Mouse (Mus musculus) lung, embryonic 14.5 days (tissue): ENCODE measurements around the gene Ciita. TPM values are rescaled to one million over a fixed set of nuclear protein-coding genes. Genes with fewer than 3 reads are reported as not detected.

Experiments used
- ATAC-seq: fragments of 200-750 bp; cut with Nextera tagmentation; 2 replicates; pipeline ENCODE4 v1.8.0; 2017; ENCODE audit warnings: mild to moderate bottlenecking, moderate TSS enrichment, moderate library complexity; ENCODE audit not compliant: insufficient read depth
- DNase-seq: peaks from one replicate; pipeline ENCODE4 v3.0.0-alpha.2; 2015
- H3K27ac ChIP-seq: fragments of 300-500 bp; sonication (generic); 2 replicates; pipeline ENCODE4 v1.5.1; 2014; ENCODE audit warnings: low read depth, mild to moderate bottlenecking, moderate library complexity
- H3K27me3 ChIP-seq: fragments of 300-500 bp; sonication (generic); 2 replicates; pipeline ENCODE4 v1.6.1; 2014; ENCODE audit warnings: low read length, control low read depth; ENCODE audit not compliant: insufficient read depth
- H3K36me3 ChIP-seq: fragments of 300-500 bp; sonication (generic); 2 replicates; pipeline ENCODE4 v1.6.1; 2014; ENCODE audit warnings: control low read depth; ENCODE audit not compliant: insufficient read depth
- H3K4me1 ChIP-seq: fragments of 300-500 bp; sonication (generic); 2 replicates; pipeline ENCODE4 v1.6.1; 2014; ENCODE audit warnings: antibody characterized with exemption, control low read depth; ENCODE audit not compliant: insufficient read depth
- H3K4me2 ChIP-seq: fragments of 300-500 bp; sonication (generic); 2 replicates; pipeline ENCODE4 v1.6.1; 2014; ENCODE audit warnings: mild to moderate bottlenecking
- H3K4me3 ChIP-seq: fragments of 300-500 bp; sonication (generic); 2 replicates; pipeline ENCODE4 v1.5.1; 2014; ENCODE audit warnings: low read depth, low read length
- H3K9ac ChIP-seq: fragments of 300-500 bp; sonication (generic); 2 replicates; pipeline ENCODE4 v1.6.1; 2014
- H3K9me3 ChIP-seq: fragments of 300-500 bp; sonication (generic); 2 replicates; pipeline ENCODE4 v1.6.1; 2016; ENCODE audit warnings: low read depth, low read length, control low read depth
- CTCF ChIP-seq: IDR thresholded peaks from 2 replicates; pipeline ENCODE4 v1.5.1; 2016; ENCODE audit warnings: antibody characterized with exemption, low read depth
- WGBS: fragments of 180-500 bp; shearing (Covaris S2); extraction: QIAGEN DNeasy Blood & Tissue Kit; methylation state at CpG from one replicate; pipeline ENCODE4 v1.1.7; 2014; 5-methylcytosine and 5-hydroxymethylcytosine counted together
- polyA plus RNA-seq: library from polyadenylated mRNA; unstranded; fragments of >200 nt; fragmentation: Nextera tagmentation; extraction: Ambion mirVana; gene quantifications from 2 replicates; pipeline ENCODE4 v1.2.1, GENCODE M21; 2014

Gene Ciita
- polyA plus RNA-seq, 1 experiment from 2014 or later, result 0.25 TPM

- 90% methylated on average over 3 of the region's 3 CpGs for WGBS
- TF ChIP-seq CTCF, result no peak
- Histone ChIP-seq H3K4me3 (no peak overlapping the region), H3K9ac (no peak overlapping the region), H3K9me3 (no peaks in the 10 kb centered on the region), H3K4me1 (no peaks in the 10 kb centered on the region), H3K4me2 (no peak overlapping the region), H3K27me3 (no peaks in the 10 kb centered on the region), H3K36me3 (no peaks in the 10 kb centered on the region), H3K27ac (no peak overlapping the region)
- ATAC-seq, result no peak
- no peak for DNase-seq
Measured at GRCm38 (mm10) chr16:10471950-10472349, 7.9 kb upstream of the Ciita start.

GRCm38 (mm10) chr16:10474956-10475355, 4.9 kb upstream of the Ciita start:
- H3K9me3 ChIP-seq, result no peaks in the 10 kb centered on the region
- no peak overlapping the region for H3K9ac ChIP-seq
- TF ChIP-seq CTCF, result no peak
- H3K4me3 ChIP-seq, result no peak overlapping the region
- H3K4me1 ChIP-seq, result no peaks in the 10 kb centered on the region
- ATAC-seq (peak; percentile 84), DNase-seq (peak; percentile 65)
- H3K4me2 ChIP-seq, result no peak overlapping the region
- peak overlapping the region; percentile 51; the same call in 1 of the 2 replicates for H3K27ac ChIP-seq
- no peaks in the 10 kb centered on the region for H3K27me3 ChIP-seq
- H3K36me3 ChIP-seq, result no peaks in the 10 kb centered on the region
- 33% methylated on average over 3 of the region's 3 CpGs for WGBS

- Histone ChIP-seq H3K4me1 (no peaks in the 10 kb centered on the region), H3K9me3 (no peaks in the 10 kb centered on the region), H3K36me3 (no peaks in the 10 kb centered on the region), H3K27me3 (no peaks in the 10 kb centered on the region), H3K27ac (no peak overlapping the region; the same call in 1 of the 2 replicates), H3K9ac (no peak overlapping the region), H3K4me2 (no peak overlapping the region), H3K4me3 (no peak overlapping the region)
- no peak for DNase-seq
- no peak; the same call in 1 of the 2 replicates for ATAC-seq
- no peak for TF ChIP-seq CTCF
- WGBS, result 44% methylated on average over 2 of the region's 2 CpGs
Measured at GRCm38 (mm10) chr16:10475919-10476318, 3.9 kb upstream of the Ciita start.

GRCm38 (mm10) chr16:10482343-10482742, 2.5 kb downstream of the Ciita start:
- no peaks in the 10 kb centered on the region for H3K9me3 ChIP-seq
- H3K4me1 ChIP-seq, result no peaks in the 10 kb centered on the region
- no peak overlapping the region for H3K27ac ChIP-seq
- H3K36me3 ChIP-seq, result no peaks in the 10 kb centered on the region
- ATAC-seq (no peak), DNase-seq (no peak)
- H3K4me2 ChIP-seq, result no peak overlapping the region
- no peak overlapping the region for H3K4me3 ChIP-seq
- TF ChIP-seq CTCF, result no peak
- no peaks in the 10 kb centered on the region for H3K27me3 ChIP-seq
- 62% methylated on average over 4 of the region's 4 CpGs for WGBS
- H3K9ac ChIP-seq, result no peak overlapping the region

GRCm38 (mm10) chr16:10486993-10487392, 7.1 kb downstream of the Ciita start:
- no peak overlapping the region for H3K9ac ChIP-seq
- no peaks in the 10 kb centered on the region for H3K36me3 ChIP-seq
- no peak overlapping the region for H3K4me2 ChIP-seq
- H3K4me1 ChIP-seq, result no peaks in the 10 kb centered on the region
- TF ChIP-seq CTCF, result no peak
- H3K9me3 ChIP-seq, result no peaks in the 10 kb centered on the region
- 70% methylated on average over 3 of the region's 3 CpGs for WGBS
- no peak for DNase-seq
- H3K27me3 ChIP-seq, result 0 out of 2 replicates have a peak, but pooled peaks cover 9% of the 10 kb centered on the region
- no peak overlapping the region for H3K4me3 ChIP-seq
- H3K27ac ChIP-seq, result no peak overlapping the region
- ATAC-seq, result no peak

GRCm38 (mm10) chr16:10487895-10488493, 8.1 kb downstream of the Ciita start:
- Histone ChIP-seq H3K4me1 (no peaks in the 10 kb centered on the region), H3K27me3 (0 out of 2 replicates have a peak, but pooled peaks cover 9% of the 10 kb centered on the region), H3K36me3 (no peaks in the 10 kb centered on the region), H3K4me3 (no peak overlapping the region), H3K27ac (no peak overlapping the region), H3K9ac (no peak overlapping the region), H3K9me3 (no peaks in the 10 kb centered on the region), H3K4me2 (no peak overlapping the region)
- DNase-seq, result no peak
- WGBS, result 80% methylated on average over 8 of the region's 8 CpGs
- no peak for TF ChIP-seq CTCF
- ATAC-seq, result no peak

GRCm38 (mm10) chr16:10488769-10489481, 9.1 kb downstream of the Ciita start:
- Histone ChIP-seq H3K4me1 (no peaks in the 10 kb centered on the region), H3K27ac (no peak overlapping the region), H3K9ac (no peak overlapping the region), H3K9me3 (no peaks in the 10 kb centered on the region), H3K27me3 (0 out of 2 replicates have a peak, but pooled peaks cover 9% of the 10 kb centered on the region), H3K4me2 (no peak overlapping the region), H3K36me3 (no peaks in the 10 kb centered on the region), H3K4me3 (no peak overlapping the region)
- 74% methylated on average over 7 of the region's 7 CpGs for WGBS
- DNase-seq, result no peak
- no peak for TF ChIP-seq CTCF
- no peak for ATAC-seq
